Mouse (Mus musculus) stomach, postnatal 0 days (tissue): ENCODE data around the gene Sh3bgr.

Experiments used
- CTCF ChIP-seq: IDR thresholded peaks from 2 replicates; pipeline ENCODE4 v1.5.1; 2016; ENCODE audit warnings: antibody characterized with exemption, low read depth, mild to moderate bottlenecking, moderate library complexity
- EP300 ChIP-seq: optimal IDR thresholded peaks from 2 replicates; pipeline ENCODE3; 2016; ENCODE audit warnings: antibody characterized with exemption

DNA sequence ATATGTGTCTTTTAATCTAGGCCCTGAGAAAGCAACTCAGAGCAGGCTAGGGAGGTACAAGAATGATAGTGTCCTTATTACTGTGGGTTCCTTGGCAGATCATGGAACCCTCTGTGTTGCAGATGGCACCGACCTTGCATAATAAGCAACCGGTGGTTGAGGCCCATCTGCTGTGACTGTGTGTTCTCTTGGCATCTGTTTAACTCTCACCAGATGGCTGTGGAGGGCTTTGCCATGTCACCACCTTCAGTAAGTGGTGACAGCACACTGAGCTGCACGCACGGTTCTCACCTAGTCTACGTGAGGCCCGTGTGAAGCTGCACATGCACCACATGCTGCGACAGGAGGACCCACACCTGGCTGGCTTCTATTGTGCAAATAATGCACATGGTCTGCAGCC, 49.4 kb downstream of the Sh3bgr start:
- TF ChIP-seq CTCF (no peak), EP300 (no peak)
